In genomic region chr17:85948911-85949909, GRCm38 (mm10) we compare ENCODE assay signal across 9 mouse cellular contexts.
DNase-seq lines count a peak whose midpoint lies in the region; ATAC-seq and TF ChIP-seq lines count a peak whose summit lies in the region.
"Had no signal": no experiment of that assay in that cellular context is flagged by ENCODE, and none has a peak within 500 bp of the region (broad histone marks: within the 10 kb centered on the region; RNA-seq: fewer than 3 reads in every experiment).

No protein-coding gene starts in this region.

- H3K36me3 ChIP-seq in heart, embryonic 11.5 days (ENCODE audit: control insufficient read depth, insufficient read depth, low read length) = no peaks in the 10 kb centered on the region
- H3K36me3 ChIP-seq in lung, postnatal 0 days (ENCODE audit: insufficient read depth, low read length) = no peaks in the 10 kb centered on the region
- H3K36me3 ChIP-seq in liver, embryonic 11.5 days (ENCODE audit: control insufficient read depth, insufficient read depth, low read length) = no peaks in the 10 kb centered on the region

- H3K4me3 ChIP-seq in heart, embryonic 11.5 days (ENCODE audit: low read depth, low read length) = no peak overlapping the region
- H3K4me3 ChIP-seq in lung, postnatal 0 days (ENCODE audit: low read depth, low read length) = no peak overlapping the region
- no peak overlapping the region for H3K4me3 ChIP-seq in liver, embryonic 11.5 days (ENCODE audit: low read depth, low read length)

- H3K27me3 ChIP-seq in heart, embryonic 11.5 days (ENCODE audit: control insufficient read depth, insufficient read depth, low read length) = peaks cover 8% of the 10 kb centered on the region
- H3K27me3 ChIP-seq in lung, postnatal 0 days (replicated peaks; ENCODE audit: insufficient read depth, low read length) = no peaks in the 10 kb centered on the region
- H3K27me3 ChIP-seq in liver, embryonic 11.5 days (replicated peaks; ENCODE audit: control insufficient read depth, insufficient read depth, low read length) = no peaks in the 10 kb centered on the region; the same call in 1 of the 2 replicates

- no peak for TF ChIP-seq CTCF in lung, postnatal 0 days (IDR thresholded peaks at IDR 0.05)

- 70% methylated on average over 11 of the region's 11 CpGs for WGBS in heart, embryonic 11.5 days (ENCODE audit: insufficient replicate concordance)
- WGBS in lung, postnatal 0 days = 40% methylated on average over 11 of the region's 11 CpGs
- WGBS in liver, embryonic 11.5 days = 78% methylated on average over 11 of the region's 11 CpGs

- no peak for TF ChIP-seq EP300 in lung, postnatal 0 days (IDR thresholded peaks at IDR 0.05)

- intact Hi-C loops in heart, postnatal 36 days (cut with DNase I) = no loop called here

- H3K4me2 ChIP-seq in heart, embryonic 11.5 days = no peak overlapping the region
- peak overlapping the region; percentile 28; the same call in 1 of the 2 replicates for H3K4me2 ChIP-seq in lung, postnatal 0 days (replicated peaks; ENCODE audit: low read depth, low read length)
- no peak overlapping the region for H3K4me2 ChIP-seq in liver, embryonic 11.5 days

- H3K9ac ChIP-seq in heart, embryonic 11.5 days (ENCODE audit: low read depth, low read length) = no peak overlapping the region
- H3K9ac ChIP-seq in lung, postnatal 0 days (replicated peaks; ENCODE audit: low read depth) = no peak overlapping the region
- H3K9ac ChIP-seq in liver, embryonic 11.5 days (ENCODE audit: low read depth, low read length) = no peak overlapping the region

- H3K9me3 ChIP-seq in heart, embryonic 11.5 days (replicated peaks; ENCODE audit: control insufficient read depth, low read length) = no peaks in the 10 kb centered on the region
- H3K9me3 ChIP-seq in lung, postnatal 0 days (ENCODE audit: low read length) = no peaks in the 10 kb centered on the region
- no peaks in the 10 kb centered on the region for H3K9me3 ChIP-seq in liver, embryonic 11.5 days (ENCODE audit: control insufficient read depth, low read length)

- no peak overlapping the region for H3K27ac ChIP-seq in heart, embryonic 11.5 days (ENCODE audit: low read depth, low read length)
- no peak overlapping the region for H3K27ac ChIP-seq in lung, postnatal 0 days (ENCODE audit: low read length)
- no peak overlapping the region for H3K27ac ChIP-seq in liver, embryonic 11.5 days (ENCODE audit: low read depth, low read length)

- peak; percentile 3 to 29 for DNase-seq in heart, postnatal 36 days
- DNase-seq in adipocyte (ENCODE audit: low spot score) = peak; percentile 9
- DNase-seq in gastrocnemius, postnatal 10 days = peak; percentile 61
- DNase-seq in lung, postnatal 0 days (ENCODE audit: low spot score) = peak; percentile 81
- no peak for DNase-seq in liver, embryonic 11.5 days (ENCODE audit: low spot score)
- no peak for DNase-seq in thymus, postnatal 0 days (ENCODE audit: low spot score)
- DNase-seq: liver had no signal

- peaks cover 3% of the 10 kb centered on the region; the same call in 1 of the 2 replicates for H3K4me1 ChIP-seq in heart, embryonic 11.5 days (ENCODE audit: control insufficient read depth, insufficient read depth, low read length)
- no peaks in the 10 kb centered on the region for H3K4me1 ChIP-seq in lung, postnatal 0 days (ENCODE audit: insufficient read depth, low read depth, low read length)
- no peaks in the 10 kb centered on the region for H3K4me1 ChIP-seq in liver, embryonic 11.5 days (replicated peaks; ENCODE audit: control insufficient read depth, insufficient read depth, low read length)

- ATAC-seq in heart, embryonic 11.5 days (replicated peaks; ENCODE audit: insufficient number of reproducible peaks, low FRiP score, low TSS enrichment) = no peak
- peak; percentile 57 for ATAC-seq in lung, postnatal 0 days
- ATAC-seq in liver, embryonic 11.5 days (replicated peaks; ENCODE audit: low FRiP score) = no peak
- ATAC-seq in CD4-positive, CD25-positive, alpha-beta regulatory T cell, adult 4 months = no peak

Comparison
In these comparisons a context has a peak if more than half of its experiments do, and no peak if none do; other contexts are left out.
1. DNase-seq: peak in heart, postnatal 36 days (2 of 2), adipocyte (single experiment), gastrocnemius, postnatal 10 days (single experiment) and lung, postnatal 0 days (single experiment); none in liver, embryonic 11.5 days (single experiment) and thymus, postnatal 0 days (single experiment).